Mouse (Mus musculus) forebrain, embryonic 14.5 days (tissue): Measurements from ENCODE around the gene Spint1. TPM values are rescaled to one million over a fixed set of nuclear protein-coding genes. Genes with fewer than 3 reads are reported as not detected.

Experiments
- ATAC-seq: fragments of 200-750 bp; cut with Nextera tagmentation; 2 replicates; pipeline ENCODE4 v1.8.0; 2017; ENCODE audit warnings: mild to moderate bottlenecking, moderate library complexity
- DNase-seq: peaks from one replicate; pipeline ENCODE4 v3.0.0-alpha.2; 2015; ENCODE audit warnings: low spot score
- H3K27ac ChIP-seq: fragments of 300-500 bp; sonication (generic); 2 replicates; pipeline ENCODE4 v1.5.1; 2014; ENCODE audit warnings: low read depth, mild to moderate bottlenecking, control low read depth, low read length, moderate library complexity
- H3K27me3 ChIP-seq: fragments of 300-500 bp; sonication (generic); replicated peaks from 2 replicates; pipeline ENCODE4 v1.6.1; 2014; ENCODE audit warnings: low read length, control low read depth, mixed read lengths; ENCODE audit not compliant: control insufficient read depth, insufficient read depth
- H3K36me3 ChIP-seq: fragments of 300-500 bp; sonication (generic); 2 replicates; pipeline ENCODE4 v1.6.1; 2014; ENCODE audit warnings: low read length, control low read depth; ENCODE audit not compliant: control insufficient read depth, insufficient read depth
- H3K4me1 ChIP-seq: fragments of 300-500 bp; sonication (generic); 2 replicates; pipeline ENCODE4 v1.6.1; 2014; ENCODE audit warnings: antibody characterized with exemption, low read length, control low read depth; ENCODE audit not compliant: control insufficient read depth, insufficient read depth
- H3K4me2 ChIP-seq: fragments of 300-500 bp; sonication (generic); 2 replicates; pipeline ENCODE4 v1.6.1; 2014; ENCODE audit warnings: mild to moderate bottlenecking, control low read depth, low read length
- H3K4me3 ChIP-seq: fragments of 300-500 bp; sonication (generic); 2 replicates; pipeline ENCODE4 v1.5.1; 2014; ENCODE audit warnings: low read depth, low read length, control low read depth
- H3K9ac ChIP-seq: fragments of 300-500 bp; sonication (generic); 2 replicates; pipeline ENCODE4 v1.6.1; 2014; ENCODE audit warnings: mild to moderate bottlenecking, low read length, control low read depth, moderate library complexity
- H3K9me3 ChIP-seq: fragments of 300-500 bp; sonication (generic); replicated peaks from 2 replicates; pipeline ENCODE4 v1.6.1; 2016; ENCODE audit warnings: low read length, control low read depth, mixed read lengths; ENCODE audit not compliant: control insufficient read depth
- WGBS: fragments of 180-500 bp; shearing (Covaris S2); extraction: QIAGEN DNeasy Blood & Tissue Kit; methylation state at CpG from one replicate; pipeline ENCODE4 v1.1.7; 2014; 5-methylcytosine and 5-hydroxymethylcytosine counted together
- polyA plus RNA-seq: library from polyadenylated mRNA; unstranded; fragments of >200 nt; fragmentation: Nextera tagmentation; extraction: Ambion mirVana; gene quantifications from 2 replicates; pipeline ENCODE4 v1.2.1, GENCODE M21; 2014

Spint1 gene
- polyA plus RNA-seq, 1 experiment from 2014 or later = 0.39 TPM

DNA sequence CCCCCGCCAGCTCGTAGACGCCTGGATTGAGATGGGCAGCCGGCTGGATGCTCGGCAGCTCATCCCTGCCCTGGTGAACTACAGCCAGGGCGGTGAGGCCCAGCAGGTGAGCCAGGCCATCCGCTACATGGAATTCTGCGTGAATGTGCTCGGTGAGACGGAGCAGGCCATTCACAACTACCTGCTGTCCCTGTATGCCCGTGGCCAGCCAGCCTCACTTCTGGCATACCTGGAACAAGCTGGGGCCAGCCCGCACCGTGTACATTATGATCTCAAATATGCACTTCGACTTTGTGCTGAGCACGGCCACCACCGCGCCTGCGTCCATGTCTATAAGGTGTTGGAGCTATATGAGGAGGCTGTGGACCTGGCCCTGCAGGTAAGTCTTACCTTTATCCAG is 57.2 kb downstream of the Spint1 start:
- DNase-seq (no peak), ATAC-seq (no peak)
- H3K4me2 ChIP-seq = no peak overlapping the region
- 96% methylated on average over 18 of the region's 18 CpGs for WGBS
- H3K4me1 ChIP-seq = peaks cover 4% of the 10 kb centered on the region
- H3K27ac ChIP-seq = no peak overlapping the region
- H3K27me3 ChIP-seq = no peaks in the 10 kb centered on the region
- no peak overlapping the region for H3K4me3 ChIP-seq
- peaks cover 82% of the 10 kb centered on the region for H3K36me3 ChIP-seq
- H3K9ac ChIP-seq = no peak overlapping the region
- no peaks in the 10 kb centered on the region for H3K9me3 ChIP-seq

DNA sequence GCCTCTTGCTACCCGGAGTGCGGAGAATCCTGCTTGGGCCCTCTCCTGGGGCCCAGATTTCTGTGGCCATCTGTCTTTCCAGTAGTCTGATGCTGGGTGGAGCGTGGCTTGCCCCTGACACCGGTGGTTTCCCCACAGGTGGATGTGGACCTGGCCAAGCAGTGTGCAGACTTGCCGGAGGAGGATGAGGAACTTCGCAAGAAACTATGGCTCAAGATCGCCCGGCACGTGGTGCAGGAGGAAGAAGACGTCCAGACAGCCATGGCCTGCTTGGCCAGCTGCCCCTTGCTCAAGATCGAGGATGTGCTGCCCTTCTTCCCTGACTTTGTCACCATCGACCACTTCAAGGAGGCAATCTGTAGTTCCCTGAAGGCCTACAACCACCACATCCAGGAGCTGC is 59.6 kb downstream of the Spint1 start:
- 95% methylated on average over 12 of the region's 12 CpGs for WGBS
- H3K9me3 ChIP-seq = no peaks in the 10 kb centered on the region
- H3K36me3 ChIP-seq = peaks cover 70% of the 10 kb centered on the region
- peaks cover 7% of the 10 kb centered on the region; the same call in 1 of the 2 replicates for H3K4me1 ChIP-seq
- no peak for DNase-seq
- no peak overlapping the region for H3K27ac ChIP-seq
- H3K4me2 ChIP-seq = no peak overlapping the region
- no peaks in the 10 kb centered on the region for H3K27me3 ChIP-seq
- ATAC-seq = no peak
- no peak overlapping the region for H3K4me3 ChIP-seq
- H3K9ac ChIP-seq = no peak overlapping the region

DNA sequence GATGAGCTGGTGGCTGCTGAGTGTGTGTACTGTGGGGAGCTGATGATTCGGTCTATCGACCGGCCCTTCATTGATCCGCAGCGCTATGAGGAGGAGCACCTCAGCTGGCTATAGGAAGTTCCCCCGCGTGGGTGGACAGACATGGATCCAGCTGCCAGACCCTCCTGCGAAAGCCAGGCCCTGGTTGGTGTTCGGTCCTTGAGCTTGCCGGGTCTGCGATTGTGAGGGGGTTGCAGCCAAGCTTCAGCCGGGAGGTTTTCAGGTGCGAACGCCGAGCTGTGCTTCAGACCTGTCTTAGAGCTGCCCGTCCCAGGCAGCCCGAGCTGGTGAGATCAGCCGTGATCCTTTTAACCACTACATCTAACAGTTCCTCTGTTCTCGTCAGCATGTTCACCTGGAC is 60.3 kb downstream of the Spint1 start:
- ATAC-seq = no peak
- no peak for DNase-seq
- Histone ChIP-seq H3K4me3 (no peak overlapping the region), H3K4me1 (peaks cover 7% of the 10 kb centered on the region; the same call in 1 of the 2 replicates), H3K27ac (no peak overlapping the region), H3K4me2 (no peak overlapping the region), H3K9ac (no peak overlapping the region), H3K36me3 (peaks cover 62% of the 10 kb centered on the region), H3K9me3 (no peaks in the 10 kb centered on the region), H3K27me3 (no peaks in the 10 kb centered on the region)
- 96% methylated on average over 19 of the region's 19 CpGs for WGBS

DNA sequence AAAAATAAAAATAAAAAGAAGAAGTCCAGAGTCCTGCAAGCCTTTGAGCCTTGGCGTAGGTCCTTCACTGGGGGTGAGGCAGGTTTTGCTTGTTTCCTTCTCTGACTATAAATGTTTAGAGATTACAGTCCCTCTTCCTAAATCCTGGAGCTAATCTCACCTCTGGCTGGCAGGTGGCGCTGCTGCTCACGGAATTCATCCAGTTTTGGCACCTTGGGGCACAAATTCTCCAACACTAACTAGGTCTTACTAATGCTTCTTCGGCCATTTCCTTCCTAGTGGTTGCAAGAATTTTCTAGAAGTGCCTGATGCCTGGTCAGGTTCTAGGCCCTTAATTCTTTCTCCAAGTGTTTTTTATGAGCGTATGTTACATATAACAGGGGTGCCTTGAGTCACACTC is 61.2 kb downstream of the Spint1 start:
- DNase-seq (peak; percentile 79), ATAC-seq (no peak)
- Histone ChIP-seq H3K27ac (no peak overlapping the region), H3K4me3 (no peak overlapping the region), H3K9me3 (no peaks in the 10 kb centered on the region), H3K27me3 (no peaks in the 10 kb centered on the region), H3K36me3 (peaks cover 54% of the 10 kb centered on the region), H3K4me2 (no peak overlapping the region), H3K9ac (no peak overlapping the region), H3K4me1 (peaks cover 7% of the 10 kb centered on the region; the same call in 1 of the 2 replicates)
- WGBS = 49% methylated on average over 5 of the region's 5 CpGs

DNA sequence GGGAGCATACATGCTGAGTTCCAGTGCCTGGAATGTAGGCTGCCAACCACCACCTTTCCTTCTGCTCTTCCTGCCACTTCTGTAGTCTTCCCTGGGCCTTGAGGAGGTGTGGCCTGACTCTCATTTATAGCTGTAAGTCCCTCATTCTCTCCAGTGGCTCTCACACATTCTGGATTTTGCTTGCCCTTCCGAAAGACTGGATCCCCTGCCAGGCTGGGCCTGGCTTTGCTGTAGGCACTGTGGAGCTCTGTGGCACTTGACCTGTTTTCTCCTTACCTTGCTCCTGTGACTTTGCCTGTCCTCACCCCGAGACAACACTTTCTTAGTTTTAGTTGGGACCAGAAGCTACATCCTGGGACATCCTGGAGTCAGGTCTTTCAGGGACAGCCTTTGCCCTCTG is 61.7 kb downstream of the Spint1 start:
- no peak for ATAC-seq
- Histone ChIP-seq H3K9ac (no peak overlapping the region), H3K9me3 (no peaks in the 10 kb centered on the region), H3K4me1 (peaks cover 7% of the 10 kb centered on the region; the same call in 1 of the 2 replicates), H3K36me3 (peaks cover 49% of the 10 kb centered on the region), H3K4me2 (no peak overlapping the region), H3K4me3 (no peak overlapping the region), H3K27me3 (no peaks in the 10 kb centered on the region), H3K27ac (no peak overlapping the region)
- WGBS = 86% methylated on average over 2 of the region's 2 CpGs
- DNase-seq = no peak

Other genes starting within 250 kb of the Spint1 start
- gene Ccdc32, start 208.0 kb upstream of the Spint1 start, polyA plus RNA-seq = 39.4 and 41.6 TPM in 2 replicates
- 4.2 and 4.6 TPM in 2 replicates for gene Rpusd2, start 202.6 kb upstream of the Spint1 start, polyA plus RNA-seq
- 21.1 and 25.2 TPM in 2 replicates for gene Knl1, start 190.2 kb upstream of the Spint1 start, polyA plus RNA-seq
- 20.9 and 29.9 TPM in 2 replicates for gene Rad51, start 124.6 kb upstream of the Spint1 start, polyA plus RNA-seq
- 43.5 and 53.7 TPM in 2 replicates for gene Rmdn3, start 80.3 kb upstream of the Spint1 start, polyA plus RNA-seq
- gene Gchfr, start 69.6 kb upstream of the Spint1 start, polyA plus RNA-seq = 1.7 and 2.5 TPM in 2 replicates
- 0.31 and 0.48 TPM in 2 replicates for gene Gm14137, start 62.9 kb upstream of the Spint1 start, polyA plus RNA-seq
- gene Zfyve19, start 28.7 kb upstream of the Spint1 start, polyA plus RNA-seq = 62.8 and 67.6 TPM in 2 replicates
- gene Dnajc17, start 28.6 kb upstream of the Spint1 start, polyA plus RNA-seq = 24.6 and 29.0 TPM in 2 replicates
- gene Ppp1r14d, start 7.5 kb upstream of the Spint1 start, polyA plus RNA-seq = not detected in 2 replicates
- 8.5 and 12.7 TPM in 2 replicates for gene Rhov, start 33.9 kb downstream of the Spint1 start, polyA plus RNA-seq
- gene Vps18, start 51.4 kb downstream of the Spint1 start, polyA plus RNA-seq = 12.0 and 19.9 TPM in 2 replicates
- gene Dll4, start 88.4 kb downstream of the Spint1 start, polyA plus RNA-seq = 2.9 and 3.8 TPM in 2 replicates
- gene Chac1, start 113.9 kb downstream of the Spint1 start, polyA plus RNA-seq = 3.5 and 3.8 TPM in 2 replicates
- gene Ino80, start 240.3 kb downstream of the Spint1 start, polyA plus RNA-seq = 3.9 and 4.3 TPM in 2 replicates